Mouse (Mus musculus) kidney, adult 11 months (tissue): ENCODE results near the gene Smim20.

Experiments
- DNase-seq: peaks from one replicate; pipeline ENCODE4 v3.0.0; 2022

Gene Smim20

GRCm38 (mm10) chr5:53268095-53268692, 1.3 kb downstream of the Smim20 start:
- no peak for DNase-seq

DNA sequence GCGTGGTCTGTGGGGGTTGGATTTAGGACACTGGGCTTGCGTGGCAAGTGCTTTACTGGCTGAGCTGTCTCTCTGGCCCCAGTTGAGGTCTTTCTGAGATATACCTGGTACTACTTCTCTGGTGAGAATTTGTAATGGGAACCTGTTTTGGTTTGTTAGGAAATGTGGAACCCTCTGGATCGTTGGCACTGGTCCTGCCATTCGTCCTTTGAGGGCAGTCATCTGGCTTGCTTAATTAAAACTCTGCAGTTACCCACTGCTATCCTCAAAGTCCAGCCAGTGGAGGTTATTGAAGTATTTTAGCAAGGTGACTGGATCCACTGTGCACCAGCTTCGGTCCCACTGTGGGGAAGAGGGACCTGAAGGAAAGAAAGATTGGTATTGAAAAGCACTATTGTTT, 2.9 kb downstream of the Smim20 start:
- peak; percentile 29 for DNase-seq

DNA sequence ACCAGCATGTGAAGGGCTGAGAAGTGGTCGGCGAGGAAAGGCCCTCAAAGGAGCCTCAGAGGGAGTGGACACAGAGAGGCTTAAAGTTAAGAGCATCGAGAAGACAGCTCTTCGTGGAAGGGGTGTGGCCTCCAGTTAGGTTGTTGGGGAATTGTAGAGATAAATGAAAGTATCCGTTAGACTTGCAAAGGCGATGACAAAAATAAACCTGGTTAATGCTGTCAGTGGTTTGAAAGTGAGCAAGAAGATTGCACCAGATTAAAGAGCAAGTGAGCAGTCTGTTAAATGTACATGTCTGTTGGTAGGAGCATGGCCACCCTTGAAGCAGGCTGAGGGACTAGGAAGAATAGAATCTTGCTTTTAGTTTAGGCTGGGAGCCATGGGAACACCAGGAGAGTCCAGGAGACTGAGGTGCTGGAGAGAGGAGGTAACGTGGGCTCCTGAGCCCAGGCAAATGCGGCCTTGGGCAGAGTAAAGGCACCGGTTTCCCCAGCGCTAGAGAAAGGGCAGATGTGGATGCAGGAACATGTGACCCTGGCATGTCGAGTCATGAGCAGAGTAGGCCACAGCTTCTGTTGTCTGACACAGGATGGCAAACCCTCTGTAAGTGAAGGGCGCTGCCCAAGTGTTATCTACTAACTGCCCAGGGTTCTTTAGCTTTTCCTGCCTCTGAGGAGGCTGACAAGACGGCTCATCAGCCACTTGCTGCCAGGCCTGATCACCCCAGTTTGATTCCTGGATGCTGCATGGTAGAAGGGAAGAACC, 4.2 kb downstream of the Smim20 start:
- no peak for DNase-seq

GRCm38 (mm10) chr5:53272626-53273025, 5.7 kb downstream of the Smim20 start:
- DNase-seq = no peak

DNA sequence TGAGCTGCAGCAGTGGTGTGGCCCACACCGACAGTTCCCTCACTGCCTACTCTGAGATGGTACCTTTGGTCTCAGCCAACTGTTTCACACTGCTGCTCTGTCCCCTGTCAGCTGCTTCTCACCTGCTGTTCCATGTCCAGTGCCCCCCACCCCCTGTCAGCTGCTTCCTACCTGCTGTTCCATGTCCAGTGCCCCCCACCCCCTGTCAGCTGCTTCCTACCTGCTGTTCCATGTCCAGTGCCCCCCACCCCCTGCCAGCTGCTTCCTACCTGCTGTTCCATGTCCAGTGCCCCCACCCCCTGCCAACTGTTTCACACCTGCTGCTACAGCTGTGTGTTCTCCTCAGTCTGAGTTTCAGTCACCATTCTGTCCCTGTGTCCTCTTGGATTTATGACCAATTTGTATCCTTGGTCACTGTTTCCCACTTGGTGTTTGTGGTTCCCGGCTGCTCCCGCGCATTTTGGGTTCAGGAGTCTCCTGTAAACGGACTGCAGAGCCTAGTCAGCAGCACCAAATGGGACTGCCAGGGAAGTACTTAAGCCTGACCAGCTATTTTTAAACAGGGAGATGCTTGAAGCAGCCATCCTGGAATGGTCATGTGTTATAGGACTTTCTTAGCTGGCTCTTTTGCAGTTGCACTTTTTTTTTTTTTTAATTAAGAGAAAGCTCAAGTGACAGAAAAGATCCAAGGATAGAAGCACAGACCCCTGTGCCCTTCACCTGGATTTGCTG, 7.0 kb downstream of the Smim20 start:
- no peak for DNase-seq

DNA sequence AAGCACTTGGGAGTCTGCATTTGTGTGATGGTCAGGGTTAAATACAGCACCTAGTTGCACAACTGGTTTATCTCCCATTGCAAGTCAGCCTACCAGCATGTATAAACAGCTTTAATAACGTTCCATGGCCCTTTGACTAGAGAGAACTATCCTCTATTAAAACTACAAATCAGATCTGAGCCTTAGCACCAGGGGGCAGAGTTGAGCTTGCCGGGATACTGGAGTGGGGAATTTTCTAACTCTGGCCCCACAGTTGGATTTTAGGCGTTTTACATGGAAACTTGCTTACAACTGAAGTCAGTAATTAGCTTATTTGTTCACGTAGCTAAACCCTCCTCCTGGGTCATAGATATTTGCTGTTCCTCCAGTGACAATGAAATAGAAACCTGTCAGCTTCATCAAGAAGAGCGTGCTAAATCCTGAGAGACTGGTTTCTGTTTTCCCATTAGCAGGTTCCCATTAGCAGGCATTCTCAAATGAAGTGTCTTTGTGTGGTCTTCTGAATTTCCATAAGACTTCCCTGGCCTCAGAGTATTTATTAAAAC, 8.0 kb downstream of the Smim20 start:
- no peak for DNase-seq

- no peak for DNase-seq
Observed at GRCm38 (mm10) chr5:53275376-53275775, 8.5 kb downstream of the Smim20 start.

GRCm38 (mm10) chr5:53276470-53277022, 9.7 kb downstream of the Smim20 start:
- no peak for DNase-seq

DNA sequence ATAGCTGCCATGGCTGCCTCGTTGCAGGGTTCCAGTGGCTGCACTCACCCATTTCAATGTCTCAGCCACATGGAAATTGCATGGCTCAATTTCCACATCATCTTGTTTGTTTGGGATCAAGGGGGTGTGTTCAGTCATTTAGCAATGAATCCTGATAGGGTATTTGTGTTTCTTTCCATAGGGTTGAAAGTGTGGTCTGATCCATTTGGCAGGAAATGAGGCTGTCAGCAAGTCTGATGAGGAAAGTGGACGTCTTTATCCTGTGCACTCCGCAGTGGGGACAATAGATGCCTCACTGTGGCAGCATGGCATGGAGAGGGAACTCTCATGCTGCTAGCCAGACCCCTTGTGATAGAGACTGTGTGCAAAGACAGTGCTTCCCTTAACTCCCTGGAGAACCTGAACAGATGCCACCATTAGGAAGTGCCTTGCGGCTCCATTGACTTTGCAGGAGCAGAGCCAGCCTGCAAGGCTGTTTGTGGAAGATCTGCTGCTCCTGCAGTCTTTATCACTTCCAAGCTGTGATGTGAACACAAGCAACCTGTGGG, 10.9 kb downstream of the Smim20 start:
- DNase-seq = no peak

DNA sequence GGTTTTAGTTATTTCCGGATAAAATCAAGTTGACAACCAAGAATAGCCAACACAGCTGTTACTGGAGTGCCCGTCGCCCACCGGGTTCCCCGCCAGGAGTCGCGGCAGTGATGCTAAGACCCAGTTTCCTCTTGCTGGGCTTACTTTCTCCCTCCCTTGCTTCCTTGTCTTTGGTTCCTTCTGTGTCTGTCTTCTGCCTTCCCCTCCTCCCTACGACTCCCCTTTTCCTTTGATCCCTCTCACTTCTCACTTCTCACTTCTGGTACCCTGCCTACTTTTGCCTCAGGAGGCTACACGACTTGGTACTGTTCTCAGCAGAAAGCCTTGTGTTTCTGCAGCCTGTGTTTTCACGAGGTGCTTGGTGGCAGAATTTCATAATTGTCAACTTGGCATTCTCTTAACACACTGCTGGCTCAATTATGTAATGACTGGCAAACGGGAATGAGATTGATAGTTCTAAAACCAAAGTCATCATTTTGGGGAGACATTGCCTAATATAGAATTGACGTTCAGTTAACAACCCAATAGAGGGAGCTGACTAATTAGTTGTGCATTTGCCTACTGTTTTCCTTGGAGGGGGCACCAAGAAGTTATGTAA, 12.4 kb downstream of the Smim20 start:
- DNase-seq = no peak

DNA sequence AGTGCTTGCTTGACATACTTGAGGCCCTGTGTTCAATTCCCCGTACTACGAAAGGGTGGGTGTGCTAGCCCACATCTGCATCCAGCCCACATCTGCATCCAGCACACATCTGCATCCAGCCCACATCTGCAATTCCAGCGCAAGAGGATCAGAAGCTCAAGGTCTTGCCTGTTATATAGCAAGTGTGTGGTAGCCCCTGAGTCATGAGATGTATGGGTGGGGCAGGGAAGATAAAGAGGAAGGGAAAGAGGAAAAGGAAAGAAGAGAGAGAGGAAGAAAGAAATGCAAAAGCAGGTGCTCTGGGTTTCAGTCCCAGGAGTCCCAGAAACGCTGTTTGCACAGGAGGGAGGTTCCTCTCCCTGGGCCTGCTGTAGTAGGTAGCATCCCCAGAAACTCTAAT, 15.6 kb downstream of the Smim20 start:
- no peak for DNase-seq

DNA sequence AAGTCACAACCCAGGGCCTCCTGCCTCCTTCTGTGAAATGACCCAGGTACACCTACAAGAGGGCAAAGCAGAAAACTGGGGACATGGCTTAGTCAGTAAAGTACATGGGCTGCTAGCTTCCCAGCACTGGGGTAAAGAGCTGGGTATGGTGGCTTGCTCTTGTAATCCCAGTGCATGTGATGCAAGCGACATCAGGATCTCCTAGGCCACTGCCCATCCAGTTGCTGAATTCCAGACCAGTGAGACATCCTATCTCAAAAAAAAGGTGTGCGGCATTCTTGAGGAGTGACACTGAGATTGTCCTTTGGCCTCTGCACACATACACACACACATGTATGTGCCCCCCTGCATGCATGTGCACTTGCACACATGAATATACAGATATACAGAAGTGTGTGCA, 19.5 kb downstream of the Smim20 start:
- DNase-seq = no peak

DNA sequence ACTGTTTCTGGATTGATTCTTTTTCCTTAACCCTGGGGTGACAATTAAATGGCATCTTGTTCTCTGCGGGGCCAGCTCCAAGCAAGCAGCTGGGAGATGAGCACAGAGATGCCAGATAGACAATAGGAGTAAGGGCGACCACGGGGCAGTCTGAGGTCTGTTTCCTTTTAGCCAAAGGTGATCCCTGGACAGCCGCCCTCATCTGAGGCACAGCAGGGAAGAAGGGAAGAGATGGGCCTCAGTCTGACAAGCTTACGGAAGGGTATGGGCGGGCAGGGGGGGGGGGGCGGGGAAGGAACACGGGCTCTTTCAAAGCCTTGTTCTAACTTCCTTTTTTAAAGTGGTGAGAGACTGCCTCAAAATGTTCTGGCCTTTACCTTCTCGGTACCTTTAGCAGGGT, 22.6 kb downstream of the Smim20 start:
- no peak for DNase-seq

GRCm38 (mm10) chr5:53294627-53295026, 27.7 kb downstream of the Smim20 start:
- no peak for DNase-seq

DNA sequence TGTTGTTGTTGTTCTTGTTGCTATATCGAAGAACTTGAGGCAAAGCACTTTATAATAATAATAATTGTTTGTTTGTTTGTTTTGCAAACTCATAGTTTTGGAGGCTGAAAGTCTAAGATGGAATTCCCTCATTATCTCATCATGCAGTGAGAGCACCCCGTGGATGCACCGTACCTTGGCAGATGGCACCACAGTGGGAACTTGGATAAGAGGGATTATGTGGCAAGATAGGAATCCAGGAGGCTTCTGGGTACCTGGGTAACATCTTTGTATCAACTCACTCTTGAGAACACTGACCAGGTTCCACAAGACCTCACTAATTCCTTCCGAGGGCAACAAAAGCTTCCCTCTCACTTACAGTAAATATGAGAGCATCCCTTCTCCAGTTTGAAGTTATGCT, 30.1 kb downstream of the Smim20 start:
- no peak for DNase-seq

- DNase-seq = no peak
Observed at GRCm38 (mm10) chr5:53301496-53301895, 34.6 kb downstream of the Smim20 start.

DNA sequence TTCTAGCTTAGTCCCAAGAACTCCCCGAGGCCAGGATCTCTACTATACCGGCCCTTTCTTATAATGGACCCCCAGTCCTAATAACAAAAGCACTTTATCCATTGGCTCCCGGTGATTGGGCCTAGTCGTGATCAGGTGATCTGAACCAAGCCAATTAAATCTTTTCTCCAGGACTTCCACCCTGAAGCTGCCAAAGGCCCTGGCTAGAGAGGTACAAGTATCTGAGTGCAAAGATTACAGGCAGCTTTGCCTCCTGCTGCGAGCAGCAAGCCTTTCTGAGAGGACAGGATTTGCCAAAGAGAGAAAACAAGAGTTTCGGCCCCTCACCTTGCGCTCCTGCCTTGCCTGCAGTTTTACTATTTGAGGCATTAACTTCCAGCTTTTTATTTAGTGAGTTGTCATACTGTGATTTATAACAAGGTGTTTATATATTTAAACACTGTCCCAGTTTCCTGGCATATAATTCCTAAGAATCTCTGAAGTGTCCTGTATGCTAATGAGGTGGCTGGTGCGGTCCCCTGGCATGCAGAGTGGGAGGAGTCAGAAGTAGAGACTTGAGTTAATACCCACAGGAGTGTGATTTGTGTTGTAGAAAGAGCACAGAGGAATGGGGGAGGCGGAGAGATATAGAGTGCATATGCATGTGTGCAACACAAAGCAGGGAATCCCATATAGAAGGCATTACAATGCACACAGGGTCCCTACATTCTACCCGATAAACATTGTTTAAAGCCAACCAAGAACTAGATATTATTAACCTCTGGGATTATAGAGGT, 36.2 kb downstream of the Smim20 start:
- peak; percentile 53 for DNase-seq

DNA sequence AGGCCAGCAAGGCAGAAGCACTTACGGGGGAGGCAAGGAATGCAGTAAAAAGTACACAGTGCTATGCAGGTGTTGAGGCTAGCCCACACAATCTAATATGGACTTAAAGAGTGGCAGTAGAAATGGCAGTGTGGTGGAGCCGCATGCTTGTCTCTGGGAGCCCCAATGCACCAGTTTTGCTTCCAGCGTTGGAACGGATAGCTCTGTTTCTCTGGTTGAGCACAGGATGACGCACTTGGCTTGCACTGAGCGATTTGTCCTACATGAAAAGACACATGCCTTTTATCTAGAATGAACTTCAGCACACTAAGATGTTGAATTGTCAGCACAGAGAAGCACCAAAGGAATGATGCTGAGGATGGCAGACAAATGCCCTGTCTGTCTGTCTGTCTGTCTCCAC, 37.1 kb downstream of the Smim20 start:
- no peak for DNase-seq

GRCm38 (mm10) chr5:53304936-53305335, 38.1 kb downstream of the Smim20 start:
- no peak for DNase-seq

DNA sequence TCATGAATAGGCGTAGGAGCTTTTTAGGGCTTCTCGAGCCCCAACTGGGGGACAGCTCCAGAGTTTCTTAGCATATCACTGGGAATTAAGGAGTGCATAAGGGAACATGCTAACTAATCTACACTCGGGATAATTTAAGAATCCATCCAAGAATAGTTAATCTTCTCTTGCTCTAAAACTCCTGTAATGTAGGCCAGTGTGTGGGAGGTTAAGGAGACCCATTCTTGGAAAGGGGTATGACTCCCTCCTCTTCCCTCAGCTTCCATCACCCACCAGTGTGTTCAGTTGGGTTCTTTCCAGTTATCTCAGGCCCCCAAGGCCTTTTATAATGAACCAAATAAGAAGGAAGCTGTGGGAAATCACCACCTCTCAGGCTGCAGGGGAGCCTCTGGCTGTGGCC, 40.0 kb downstream of the Smim20 start:
- no peak for DNase-seq

DNA sequence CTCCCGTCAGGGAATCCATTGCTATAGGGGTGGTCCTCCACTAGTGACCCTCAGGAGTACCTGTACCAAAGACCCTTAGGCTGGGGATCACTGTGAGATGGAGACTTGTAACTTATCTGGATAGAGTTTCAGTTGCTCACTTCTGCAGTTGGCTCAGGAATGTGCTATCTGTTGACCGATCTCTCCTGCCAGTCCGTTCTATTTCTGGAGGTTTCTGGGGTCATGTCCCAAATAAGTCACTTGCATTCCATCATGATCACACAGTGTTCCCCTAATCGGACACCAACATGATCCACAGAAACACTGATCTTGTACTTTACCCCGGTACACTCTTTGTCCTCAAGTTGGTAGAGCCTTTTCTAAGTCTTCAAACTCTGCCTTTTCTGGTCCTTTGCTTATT, 40.6 kb downstream of the Smim20 start:
- DNase-seq = no peak
